ENCODE assay signal across 21 mouse cellular contexts in the genomic region with DNA sequence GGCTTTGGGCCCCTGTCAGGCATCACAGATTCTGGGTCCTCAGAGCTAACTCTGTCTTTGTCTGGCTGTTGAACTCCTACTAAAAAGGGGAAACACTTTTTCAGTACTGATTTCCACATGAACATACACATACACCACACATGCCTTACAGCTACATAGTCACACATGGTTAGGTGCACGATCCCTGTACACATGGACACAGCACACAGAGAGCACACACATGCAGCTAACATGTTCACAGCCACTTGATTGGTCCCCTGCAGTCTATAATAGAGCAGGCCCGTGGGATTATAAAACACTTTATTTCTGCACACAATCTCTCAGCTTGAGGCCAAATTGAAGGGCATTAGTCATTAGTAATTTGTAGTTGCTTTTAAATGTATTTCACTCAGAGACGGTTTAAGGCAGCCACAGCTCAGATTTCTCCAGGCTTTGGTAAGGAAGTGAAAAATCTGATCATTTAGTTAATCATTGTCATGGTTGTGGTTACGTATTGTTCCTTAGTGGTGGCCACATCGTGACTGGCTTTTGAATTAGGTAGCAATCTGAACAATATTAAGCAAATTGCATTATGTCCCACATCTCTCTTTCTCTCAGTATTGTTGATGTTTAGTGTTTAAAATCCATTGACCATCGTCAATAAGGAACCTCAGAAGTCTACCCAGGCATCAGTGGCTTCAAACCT. TPM values are rescaled to one million over a fixed set of nuclear protein-coding genes. Genes with fewer than 3 reads are reported as not detected.
A peak's percentile ranks its signal among the peaks of the same experiment; 100 is the strongest.
DNase-seq lines count a peak whose midpoint lies in the region; TF ChIP-seq lines count a peak whose summit lies in the region.
"Had no signal": no experiment of that assay in that cellular context is flagged by ENCODE, and none has a peak within 500 bp of the region (broad histone marks: within the 10 kb centered on the region; RNA-seq: fewer than 3 reads in every experiment).

No protein-coding gene starts in this region.

- peaks cover 15% of the 10 kb centered on the region for H3K4me1 ChIP-seq in kidney, adult 2 months (ENCODE audit: control insufficient read depth, insufficient read depth, low read length)

- H3K4me3 ChIP-seq in kidney, adult 2 months (ENCODE audit: insufficient read depth, low read depth, low read length) = no peak overlapping the region
- H3K4me3 ChIP-seq: embryonic facial prominence, embryonic 10.5 days; heart, embryonic 13.5 days; neural tube, embryonic 12.5 days had no signal

- peak; percentile 33 for DNase-seq in heart, adult 11 months
- DNase-seq in heart, postnatal 25 days (ENCODE audit: low spot score) = no peak
- DNase-seq in kidney, adult 18-20 months = peak; percentile 30
- DNase-seq in kidney, postnatal 4 days = no peak
- DNase-seq in kidney, adult 2 months = peak; percentile 61
- DNase-seq in kidney, postnatal 14 days = peak; percentile 21
- no peak for DNase-seq in lung, adult 18-20 months
- no peak for DNase-seq in thymus, postnatal 4 days
- DNase-seq: adrenal gland, postnatal 10 days; B cell, adult 2 months; cerebellum, adult 11-12 months; layer of hippocampus, postnatal 36 days; liver; lung, embryonic 14.5 days; lung, postnatal 4 days; right cerebral cortex, postnatal 25 days; thymus, postnatal 14 days had no signal

- no peak for TF ChIP-seq POLR2A in kidney, adult 2 months (IDR thresholded peaks at IDR 0.05; ENCODE audit: low read depth, low read length)

- intact Hi-C loops in heart, postnatal 25 days (cut with DNase I) = no loop called here

- H3K27ac ChIP-seq in kidney, adult 2 months (ENCODE audit: insufficient read depth, low read depth, low read length) = peak overlapping the region; percentile 83
- H3K27ac ChIP-seq: embryonic facial prominence, embryonic 10.5 days; heart, embryonic 13.5 days; neural tube, embryonic 12.5 days; stomach, postnatal 0 days had no signal

- H3K36me3 ChIP-seq in kidney, adult 2 months (ENCODE audit: control insufficient read depth, insufficient read depth, low read length) = no peaks in the 10 kb centered on the region
- H3K36me3 ChIP-seq: embryonic facial prominence, embryonic 10.5 days; heart, embryonic 13.5 days; neural tube, embryonic 12.5 days had no signal

- no peak for TF ChIP-seq CTCF in kidney, adult 2 months (conservative IDR thresholded peaks at IDR 0.05; ENCODE audit: insufficient read depth, insufficient read length, low read depth, low read length)

- WGBS in kidney, adult 2 months = 40% methylated on average over 6 of the region's 6 CpGs

- H3K27me3 ChIP-seq in kidney, adult 2 months (replicated peaks; ENCODE audit: control insufficient read depth, insufficient read depth, low read length) = no peaks in the 10 kb centered on the region
- H3K27me3 ChIP-seq: neural tube, embryonic 12.5 days had no signal

RNA-seq across cellular contexts. Expression of gene Myo3b, which starts 27.6 kb away (rescaled TPM):
- total RNA-seq in heart, postnatal 25 days (2021) = not detected
- polyA plus RNA-seq in kidney, adult 2 months (2012; rRNA removed) = 1.6 and 1.7 TPM in 2 replicates
- total RNA-seq: adrenal gland, postnatal 10 days had no signal

Comparison
In these comparisons a context has a peak if more than half of its experiments do, and no peak if none do; other contexts are left out.
1. DNase-seq: peak in heart, adult 11 months (single experiment), kidney, adult 18-20 months (single experiment), kidney, adult 2 months (single experiment) and kidney, postnatal 14 days (single experiment); none in heart, postnatal 25 days (single experiment), kidney, postnatal 4 days (0 of 2), lung, adult 18-20 months (0 of 2) and thymus, postnatal 4 days (single experiment).